Mouse (Mus musculus): ENCODE data around the gene Esrrg. TPM values are rescaled to one million over a fixed set of nuclear protein-coding genes. Genes with fewer than 3 reads are reported as not detected.

The Esrrg gene
- total and polyA plus RNA-seq, 3 experiments: 0.01 TPM; not detected in 2

GRCm38 (mm10) chr1:188147381-188148156 is 539.0 kb downstream of the Esrrg start (continued):
- no peak for TF ChIP-seq USF1 (IDR thresholded peaks at IDR 0.05; ENCODE audit: low read depth, low read length)
- peak; percentile 83 for TF ChIP-seq RCOR1 (IDR thresholded peaks at IDR 0.05; ENCODE audit: low read depth, low read length)
- TF ChIP-seq POLR2AphosphoS2 (IDR thresholded peaks at IDR 0.05; ENCODE audit: low read length): no peak
- no peak for TF ChIP-seq ZC3H11A (IDR thresholded peaks at IDR 0.05; ENCODE audit: low read depth, low read length)
- peak; percentile 54 for TF ChIP-seq TAL1 (IDR thresholded peaks at IDR 0.05; ENCODE audit: low read length)
- peak; percentile 81 for TF ChIP-seq ETS1 (IDR thresholded peaks at IDR 0.05; ENCODE audit: low read depth, low read length)
- TF ChIP-seq CHD2 (IDR thresholded peaks at IDR 0.05; ENCODE audit: low read length): no peak
- peak; percentile 43; the same call in 1 of the 2 replicates for TF ChIP-seq MAFK (IDR thresholded peaks at IDR 0.05; ENCODE audit: borderline replicate concordance, low read depth, low read length)
- TF ChIP-seq MAZ (IDR thresholded peaks at IDR 0.05; ENCODE audit: low read depth, low read length): 0 out of 2 replicates have a peak, but pooled peaks have one; percentile 27
- TF ChIP-seq MYB (IDR thresholded peaks at IDR 0.05; ENCODE audit: low read depth, low read length): peak; percentile 94
- no peak for TF ChIP-seq ZKSCAN1 (IDR thresholded peaks at IDR 0.05; ENCODE audit: low read depth, low read length)
- peak; percentile 90 for TF ChIP-seq SIN3A (IDR thresholded peaks at IDR 0.05; ENCODE audit: low read length)
- TF ChIP-seq MXI1 (IDR thresholded peaks at IDR 0.05; ENCODE audit: low read depth, low read length): 0 out of 2 replicates have a peak, but pooled peaks have one; percentile 38

- Histone ChIP-seq H3K79me2 (ENCODE audit: control insufficient read depth, insufficient read depth, low read length, poor library complexity) (no peaks in the 10 kb centered on the region; the same call in 1 of the 2 replicates), H3K36me3 (ENCODE audit: control insufficient read depth in 1 of 2, insufficient read depth in 2 of 2, low read length in 2 of 2) (peaks cover 0 to 44% of the 10 kb centered on the region in 2 experiments; a peak in 2 of 4 replicates), H3K4me3 (ENCODE audit: control insufficient read depth in 1 of 2, insufficient read depth in 1 of 2, low read depth in 2 of 2, low read length in 2 of 2) (no peak overlapping the region), H3K27me3 (ENCODE audit: control insufficient read depth in 1 of 2, insufficient read depth in 2 of 2, low read length in 2 of 2) (no peaks in the 10 kb centered on the region), H3K9ac (ENCODE audit: control insufficient read depth, low read depth, low read length, poor library complexity, severe bottlenecking) (no peak overlapping the region), H3K27ac (ENCODE audit: control insufficient read depth, low read depth, low read length) (no peak overlapping the region), H3K9me3 (replicated peaks; ENCODE audit: insufficient read depth, low read length) (no peaks in the 10 kb centered on the region), H3K4me1 (ENCODE audit: control insufficient read depth in 1 of 2, insufficient read depth in 2 of 2, low read length in 2 of 2) (peaks cover 23% of the 10 kb centered on the region in 2 experiments)
- no peak for TF ChIP-seq E2F4 (IDR thresholded peaks at IDR 0.05; ENCODE audit: borderline replicate concordance, low read depth, low read length)
- no peak for TF ChIP-seq ELF1 (IDR thresholded peaks at IDR 0.05; ENCODE audit: low read depth, low read length)
- no peak for TF ChIP-seq CTCF (IDR thresholded peaks at IDR 0.05 in 2 of 3, conservative IDR thresholded peaks at IDR 0.05 in 1 of 3; ENCODE audit: control insufficient read depth in 1 of 3, insufficient read depth in 1 of 3, low read depth in 2 of 3, low read length in 3 of 3, poor library complexity in 1 of 3, severe bottlenecking in 1 of 3)
- no peak for TF ChIP-seq CHD2 (IDR thresholded peaks at IDR 0.05; ENCODE audit: low read length)
- no peak for TF ChIP-seq ETS1 (IDR thresholded peaks at IDR 0.05; ENCODE audit: low read depth, low read length)
- no peak for TF ChIP-seq TCF12 (IDR thresholded peaks at IDR 0.05; ENCODE audit: low read depth, low read length)
- no peak for TF ChIP-seq TAL1 (IDR thresholded peaks at IDR 0.05; ENCODE audit: low read length)
- no peak for TF ChIP-seq NRF1 (IDR thresholded peaks at IDR 0.05; ENCODE audit: insufficient read depth, low read depth, low read length, poor library complexity, severe bottlenecking)
- DNase-seq (ENCODE audit: low read depth, low spot score): no peak
These were observed 542.5 kb downstream of the Esrrg start for GRCm38 (mm10) chr1:188151066-188151465.
